Mouse (Mus musculus): ENCODE data around the gene Pigk. TPM values are rescaled to one million over a fixed set of nuclear protein-coding genes. Genes with fewer than 3 reads are reported as not detected.

Pigk gene
- polyA plus RNA-seq, 1 experiment = 5.8 TPM

- no peak for DNase-seq (ENCODE audit: low read depth in 1 of 2, low spot score in 2 of 2)
- H3K36me3 ChIP-seq (ENCODE audit: control insufficient read depth, insufficient read depth, low read length) = no peaks in the 10 kb centered on the region
- TF ChIP-seq CTCF (IDR thresholded peaks at IDR 0.05; ENCODE audit: extremely low read depth, insufficient read depth, insufficient read length, insufficient replicate concordance) (no peak), POLR2A (IDR thresholded peaks at IDR 0.05; ENCODE audit: low read depth, low read length) (no peak)
- no peaks in the 10 kb centered on the region for H3K27me3 ChIP-seq (ENCODE audit: control insufficient read depth, insufficient read depth, low read length)
- H3K4me3 ChIP-seq (ENCODE audit: extremely low read depth, insufficient read depth, insufficient read length) = no peak overlapping the region
- 93% methylated on average over 9 of the region's 9 CpGs for WGBS
- H3K27ac ChIP-seq (ENCODE audit: insufficient read depth, low read length) = no peak overlapping the region
- no peaks in the 10 kb centered on the region for H3K4me1 ChIP-seq (ENCODE audit: control insufficient read depth, insufficient read depth, insufficient read length)
Observed at GRCm38 (mm10) chr3:152898906-152899305, 185.0 kb downstream of the Pigk start.

- Histone ChIP-seq H3K27ac (ENCODE audit: insufficient read depth, low read length) (no peak overlapping the region), H3K4me3 (ENCODE audit: extremely low read depth, insufficient read depth, insufficient read length) (no peak overlapping the region), H3K4me1 (ENCODE audit: control insufficient read depth, insufficient read depth, insufficient read length) (no peaks in the 10 kb centered on the region; the same call in 1 of the 2 replicates), H3K27me3 (ENCODE audit: control insufficient read depth, insufficient read depth, low read length) (no peaks in the 10 kb centered on the region), H3K36me3 (ENCODE audit: control insufficient read depth, insufficient read depth, low read length) (no peaks in the 10 kb centered on the region)
- no peak for DNase-seq (ENCODE audit: low read depth in 1 of 2, low spot score in 2 of 2)
- 89% methylated on average over 10 of the region's 10 CpGs for WGBS
- TF ChIP-seq POLR2A (IDR thresholded peaks at IDR 0.05; ENCODE audit: low read depth, low read length) = no peak
- no peak for TF ChIP-seq CTCF (IDR thresholded peaks at IDR 0.05; ENCODE audit: extremely low read depth, insufficient read depth, insufficient read length, insufficient replicate concordance)
Observed at GRCm38 (mm10) chr3:152905026-152905425, 191.1 kb downstream of the Pigk start.

- Histone ChIP-seq H3K4me1 (ENCODE audit: control insufficient read depth, insufficient read depth, insufficient read length) (no peaks in the 10 kb centered on the region; the same call in 1 of the 2 replicates), H3K4me3 (ENCODE audit: extremely low read depth, insufficient read depth, insufficient read length) (no peak overlapping the region), H3K27me3 (ENCODE audit: control insufficient read depth, insufficient read depth, low read length) (no peaks in the 10 kb centered on the region), H3K36me3 (ENCODE audit: control insufficient read depth, insufficient read depth, low read length) (no peaks in the 10 kb centered on the region), H3K27ac (ENCODE audit: insufficient read depth, low read length) (no peak overlapping the region)
- no peak for TF ChIP-seq POLR2A (IDR thresholded peaks at IDR 0.05; ENCODE audit: low read depth, low read length)
- TF ChIP-seq CTCF (IDR thresholded peaks at IDR 0.05; ENCODE audit: extremely low read depth, insufficient read depth, insufficient read length, insufficient replicate concordance) = no peak
- 28% methylated on average over 10 of the region's 10 CpGs for WGBS
- no peak for DNase-seq (ENCODE audit: low read depth in 1 of 2, low spot score in 2 of 2)
Observed at GRCm38 (mm10) chr3:152905800-152906199, 191.9 kb downstream of the Pigk start.

GRCm38 (mm10) chr3:152907087-152907486, 193.2 kb downstream of the Pigk start:
- Histone ChIP-seq H3K36me3 (ENCODE audit: control insufficient read depth, insufficient read depth, low read length) (no peaks in the 10 kb centered on the region), H3K27ac (ENCODE audit: insufficient read depth, low read length) (no peak overlapping the region), H3K4me3 (ENCODE audit: extremely low read depth, insufficient read depth, insufficient read length) (no peak overlapping the region), H3K27me3 (ENCODE audit: control insufficient read depth, insufficient read depth, low read length) (no peaks in the 10 kb centered on the region), H3K4me1 (ENCODE audit: control insufficient read depth, insufficient read depth, insufficient read length) (peaks cover 6% of the 10 kb centered on the region; the same call in 1 of the 2 replicates)
- no peak for DNase-seq (ENCODE audit: low read depth in 1 of 2, low spot score in 2 of 2)
- TF ChIP-seq POLR2A (IDR thresholded peaks at IDR 0.05; ENCODE audit: low read depth, low read length) (no peak), CTCF (IDR thresholded peaks at IDR 0.05; ENCODE audit: extremely low read depth, insufficient read depth, insufficient read length, insufficient replicate concordance) (no peak)
- WGBS = 88% methylated on average over 5 of the region's 5 CpGs

- no peaks in the 10 kb centered on the region for H3K27me3 ChIP-seq (ENCODE audit: control insufficient read depth, insufficient read depth, low read length)
- 81% methylated on average over 5 of the region's 5 CpGs for WGBS
Observed at GRCm38 (mm10) chr3:152907683-152908082, 193.8 kb downstream of the Pigk start.

GRCm38 (mm10) chr3:152911578-152911977, 197.7 kb downstream of the Pigk start:
- Histone ChIP-seq H3K36me3 (ENCODE audit: control insufficient read depth, insufficient read depth, low read length) (no peaks in the 10 kb centered on the region), H3K27me3 (ENCODE audit: control insufficient read depth, insufficient read depth, low read length) (no peaks in the 10 kb centered on the region), H3K4me1 (ENCODE audit: control insufficient read depth, insufficient read depth, insufficient read length) (peaks cover 13% of the 10 kb centered on the region; the same call in 1 of the 2 replicates), H3K4me3 (ENCODE audit: extremely low read depth, insufficient read depth, insufficient read length) (no peak overlapping the region), H3K27ac (ENCODE audit: insufficient read depth, low read length) (peak overlapping the region; percentile 84; the same call in 1 of the 2 replicates)
- DNase-seq (ENCODE audit: low read depth in 1 of 2, low spot score in 2 of 2) = no peak
- 50% methylated on average over 4 of the region's 4 CpGs for WGBS
- TF ChIP-seq POLR2A (IDR thresholded peaks at IDR 0.05; ENCODE audit: low read depth, low read length) (no peak), CTCF (IDR thresholded peaks at IDR 0.05; ENCODE audit: extremely low read depth, insufficient read depth, insufficient read length, insufficient replicate concordance) (no peak)

More at GRCm38 (mm10) chr3:152907683-152908082, 193.8 kb downstream of the Pigk start:
- Histone ChIP-seq H3K4me3 (ENCODE audit: extremely low read depth, insufficient read depth, insufficient read length) (no peak overlapping the region), H3K27ac (ENCODE audit: insufficient read depth, low read length) (no peak overlapping the region), H3K36me3 (ENCODE audit: control insufficient read depth, insufficient read depth, low read length) (no peaks in the 10 kb centered on the region), H3K4me1 (ENCODE audit: control insufficient read depth, insufficient read depth, insufficient read length) (peaks cover 8% of the 10 kb centered on the region; the same call in 1 of the 2 replicates)
- TF ChIP-seq POLR2A (IDR thresholded peaks at IDR 0.05; ENCODE audit: low read depth, low read length) = no peak
- TF ChIP-seq CTCF (IDR thresholded peaks at IDR 0.05; ENCODE audit: extremely low read depth, insufficient read depth, insufficient read length, insufficient replicate concordance) = no peak
- DNase-seq (ENCODE audit: low read depth in 1 of 2, low spot score in 2 of 2) = no peak

All from spleen, adult 2 months (tissue).